Mouse (Mus musculus) testis, adult 2 months (tissue): ENCODE measurements around the gene Rad9b.

Source experiments
- CTCF ChIP-seq: fragments of 200-500 bp; IDR thresholded peaks from 2 replicates; pipeline ENCODE4 v1.5.1; 2012; ENCODE audit warnings: low read depth, mild to moderate bottlenecking, inconsistent platforms, low read length, moderate library complexity; ENCODE audit not compliant: control insufficient read depth, insufficient read depth, insufficient replicate concordance
- POLR2A ChIP-seq: fragments of 200-500 bp; IDR thresholded peaks from 2 replicates; pipeline ENCODE4 v1.6.1; 2012; ENCODE audit warnings: low read depth, mild to moderate bottlenecking, inconsistent platforms, low read length, moderate library complexity; ENCODE audit not compliant: control insufficient read depth

GRCm38 (mm10) chr5:122286191-122286590 lies 67.8 kb downstream of the Rad9b start:
- TF ChIP-seq CTCF (no peak), POLR2A (no peak)
